Mouse (Mus musculus): Measurements from ENCODE around the gene Tnfaip2. TPM values are rescaled to one million over a fixed set of nuclear protein-coding genes. Genes with fewer than 3 reads are reported as not detected.

Tnfaip2 gene
- polyA plus RNA-seq, 3 experiments from 2014 or later, result not detected

- no peak for ATAC-seq
These were observed 13.9 kb upstream of the Tnfaip2 start for GRCm38 (mm10) chr12:111428364-111428763.

- no peak for ATAC-seq
These were observed 13.0 kb upstream of the Tnfaip2 start for GRCm38 (mm10) chr12:111428961-111429911.

GRCm38 (mm10) chr12:111430049-111430867 lies 12.0 kb upstream of the Tnfaip2 start:
- ATAC-seq, result no peak

GRCm38 (mm10) chr12:111430868-111431817 lies 11.1 kb upstream of the Tnfaip2 start:
- no peak for ATAC-seq

DNA sequence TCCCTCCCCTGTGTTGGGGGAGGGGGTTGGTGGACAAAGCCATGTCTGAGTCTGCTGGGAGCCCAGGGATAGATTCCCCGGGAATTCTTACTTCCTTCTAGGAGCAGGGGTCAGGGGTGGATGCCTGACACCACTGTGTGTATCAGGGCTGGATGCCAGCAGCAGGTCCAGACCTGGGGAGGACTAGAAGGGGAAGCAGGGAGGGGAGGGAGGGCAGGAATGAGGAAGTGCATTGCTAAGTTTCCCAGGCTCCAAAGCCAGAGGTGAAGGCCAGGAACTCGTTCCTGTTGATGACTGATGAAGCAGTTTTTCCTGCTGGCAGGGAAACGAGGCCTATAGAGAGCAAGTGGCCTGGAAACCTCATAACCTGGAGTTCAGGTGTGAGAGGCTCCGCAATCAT lies 10.2 kb upstream of the Tnfaip2 start:
- ATAC-seq, result no peak

DNA sequence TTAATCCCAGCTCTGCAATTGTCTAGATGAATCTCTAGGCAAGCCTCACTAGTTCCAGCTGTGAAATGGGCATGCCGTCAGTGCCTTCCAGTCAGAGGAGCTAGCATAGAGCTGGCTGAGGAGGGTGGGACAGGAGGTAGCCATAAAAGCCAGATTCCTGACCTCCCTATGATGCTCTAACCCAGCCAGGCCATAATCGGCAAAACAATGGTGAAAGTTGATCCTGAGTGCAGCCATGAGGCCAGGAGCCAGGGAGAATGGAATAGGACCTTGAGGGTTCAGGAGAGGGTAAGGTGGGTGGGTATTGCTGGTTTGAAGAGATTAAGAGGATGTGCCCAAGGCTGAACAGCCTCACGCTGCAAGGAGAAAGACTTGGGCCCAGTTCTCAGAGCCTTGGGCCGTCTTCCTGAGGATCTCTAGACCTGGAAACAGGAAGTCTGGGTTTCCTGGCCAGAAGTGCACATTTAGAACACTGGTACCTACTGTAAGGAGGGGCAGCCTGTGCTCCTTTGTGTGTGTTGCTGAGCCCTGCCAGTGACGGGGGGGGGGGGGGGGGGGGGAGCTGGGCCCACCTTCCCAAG lies 9.4 kb upstream of the Tnfaip2 start:
- ATAC-seq, result no peak

- no peak for ATAC-seq
These were observed 8.0 kb upstream of the Tnfaip2 start for GRCm38 (mm10) chr12:111434164-111434744.

DNA sequence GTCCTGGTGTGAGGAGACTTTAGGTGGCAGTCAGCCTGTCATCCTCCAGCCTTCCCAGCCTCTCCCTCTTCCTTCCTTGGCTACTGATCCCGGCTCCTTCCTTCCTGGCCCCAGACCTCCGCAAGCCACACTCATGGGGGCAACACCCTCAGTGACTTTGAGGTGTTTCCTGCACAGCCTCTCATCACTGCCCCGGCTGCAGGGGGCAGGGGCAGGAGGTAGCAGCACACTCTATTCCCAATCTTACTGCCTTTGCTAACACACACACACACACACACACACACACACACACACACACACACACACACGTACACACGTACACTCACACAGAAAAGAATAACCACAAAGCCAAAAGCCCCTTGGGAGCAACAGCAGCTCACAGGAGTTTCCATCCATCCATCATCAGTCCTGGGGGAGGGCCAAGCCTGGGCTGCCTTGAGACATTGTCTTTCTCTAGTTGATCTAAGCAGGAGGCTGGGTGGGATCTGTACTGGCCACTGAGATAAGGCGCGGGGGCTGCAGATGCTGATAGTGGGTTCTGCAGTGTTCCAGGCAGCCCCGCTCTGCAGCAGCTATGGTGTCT lies 7.4 kb upstream of the Tnfaip2 start:
- ATAC-seq, result no peak

GRCm38 (mm10) chr12:111436170-111436569 lies 6.1 kb upstream of the Tnfaip2 start:
- ATAC-seq, result no peak

GRCm38 (mm10) chr12:111436640-111437039 lies 5.6 kb upstream of the Tnfaip2 start:
- ATAC-seq, result no peak

DNA sequence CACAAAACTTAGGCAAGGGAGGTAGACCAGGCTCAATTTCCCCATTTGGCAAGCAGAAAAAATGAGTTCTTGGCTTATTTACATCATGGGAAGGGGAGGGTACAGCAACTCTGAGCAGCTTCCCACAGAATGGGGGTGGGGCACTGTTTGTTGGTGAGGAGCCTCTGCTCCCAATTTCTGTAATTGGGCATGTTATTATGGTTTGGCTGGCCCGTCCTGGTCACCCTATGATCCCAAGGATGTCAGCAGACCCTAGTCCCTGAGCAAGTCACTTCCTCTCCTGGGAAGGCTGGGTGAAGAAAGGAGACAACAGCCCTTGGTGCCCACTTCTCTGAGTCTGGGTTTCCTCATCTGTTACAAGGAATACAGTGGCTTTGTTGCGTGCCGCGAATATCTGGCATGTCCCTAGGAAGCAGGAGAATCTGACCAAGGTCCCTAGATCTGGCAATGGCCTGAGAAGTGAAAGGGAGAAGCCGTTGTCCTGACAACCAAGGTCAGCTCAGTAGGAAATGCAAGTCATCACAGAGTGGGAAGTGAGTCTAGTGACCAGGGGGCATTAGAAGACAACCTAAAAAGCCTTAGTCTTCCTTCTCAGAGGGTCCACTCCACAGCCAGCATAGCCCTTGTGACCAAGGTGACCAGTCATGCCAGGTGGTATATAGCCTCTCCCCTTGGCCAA lies 4.9 kb upstream of the Tnfaip2 start:
- no peak for ATAC-seq

GRCm38 (mm10) chr12:111438850-111439249 lies 3.4 kb upstream of the Tnfaip2 start:
- no peak for ATAC-seq

GRCm38 (mm10) chr12:111440701-111441373 lies 1.4 kb upstream of the Tnfaip2 start:
- ATAC-seq, result no peak

DNA sequence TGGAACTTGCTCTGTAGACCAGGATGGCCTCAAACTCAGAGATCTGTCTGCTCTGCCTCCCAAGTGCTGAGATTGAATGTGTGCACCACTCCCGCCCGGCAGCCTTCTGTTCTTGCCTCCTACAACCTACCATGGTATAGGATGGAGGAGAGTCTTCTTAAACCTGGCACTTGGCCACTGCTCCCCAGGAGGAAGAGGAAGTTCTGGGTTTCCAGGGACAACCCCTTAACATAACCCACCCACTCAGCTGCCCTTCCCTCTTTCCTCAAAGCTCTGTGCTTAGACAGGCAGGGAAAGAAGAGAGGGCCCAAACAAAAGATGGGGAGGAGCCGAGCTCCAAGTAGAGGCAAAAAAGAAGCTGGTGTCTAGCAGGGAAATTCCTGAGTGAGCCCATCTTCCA lies 746 bp upstream of the Tnfaip2 start:
- ATAC-seq, result no peak

- ATAC-seq, result no peak
These were observed 972 bp downstream of the Tnfaip2 start for GRCm38 (mm10) chr12:111443011-111443870.

GRCm38 (mm10) chr12:111443921-111444831 lies 1.9 kb downstream of the Tnfaip2 start:
- no peak for ATAC-seq

DNA sequence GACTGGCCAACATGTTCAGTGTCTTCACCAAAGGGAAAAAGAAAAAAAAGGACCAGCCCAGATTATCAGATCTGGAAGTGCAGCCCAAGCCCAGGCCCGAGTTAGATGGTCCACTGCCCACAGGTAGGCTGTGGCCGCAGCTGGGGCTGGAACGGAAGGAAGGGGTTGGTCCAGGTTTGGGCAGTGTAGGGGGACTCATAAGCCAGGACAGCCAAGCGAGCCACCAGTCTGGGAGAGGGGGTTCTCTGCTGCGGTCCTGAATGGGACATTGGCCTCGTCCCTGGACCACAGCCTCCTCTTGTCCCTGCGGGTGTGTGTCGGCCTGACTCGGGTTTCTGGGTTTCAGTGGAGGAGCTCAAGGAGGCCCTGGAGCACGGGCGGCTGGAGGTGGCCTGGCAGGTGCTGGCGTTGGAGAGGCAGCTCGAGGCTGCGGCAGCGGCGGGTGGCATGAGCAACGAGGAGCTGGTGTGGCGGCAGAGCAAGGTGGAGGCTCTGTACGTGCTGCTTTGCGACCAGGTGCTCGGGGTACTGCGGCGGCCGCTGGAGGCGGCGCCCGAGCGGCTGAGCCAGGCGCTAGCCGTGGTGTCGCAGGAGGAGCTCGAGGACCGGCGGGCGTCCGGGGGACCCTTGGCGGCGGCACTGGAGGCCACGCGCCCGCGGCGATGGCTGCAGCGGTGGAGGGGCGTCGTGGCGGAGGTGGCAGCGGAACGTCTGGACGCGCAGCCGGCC lies 3.1 kb downstream of the Tnfaip2 start:
- ATAC-seq, result no peak
